Mouse (Mus musculus): ENCODE results near the gene Ptgdr2. TPM values are rescaled to one million over a fixed set of nuclear protein-coding genes. Genes with fewer than 3 reads are reported as not detected.
A peak's percentile ranks its signal among the peaks of the same experiment; 100 is the strongest.

Ptgdr2 gene
- polyA plus RNA-seq, 1 experiment from 2014 or later = 0.12 TPM

GRCm38 (mm10) chr19:10959085-10959977 lies 22.4 kb downstream of the Ptgdr2 start:
- Histone ChIP-seq H3K4me3 (no peak overlapping the region), H3K27me3 (replicated peaks) (no peaks in the 10 kb centered on the region), H3K9ac (no peak overlapping the region), H3K36me3 (replicated peaks) (no peaks in the 10 kb centered on the region), H3K27ac (no peak overlapping the region), H3K4me2 (no peak overlapping the region), H3K9me3 (no peaks in the 10 kb centered on the region), H3K4me1 (no peaks in the 10 kb centered on the region)
- 32% methylated on average over 11 of the region's 11 CpGs for WGBS
- peak; percentile 81 for ATAC-seq (replicated peaks)

- Histone ChIP-seq H3K9ac (no peak overlapping the region), H3K4me2 (no peak overlapping the region), H3K36me3 (replicated peaks) (no peaks in the 10 kb centered on the region), H3K9me3 (no peaks in the 10 kb centered on the region), H3K27me3 (replicated peaks) (no peaks in the 10 kb centered on the region), H3K4me1 (no peaks in the 10 kb centered on the region), H3K27ac (no peak overlapping the region), H3K4me3 (no peak overlapping the region)
- 35% methylated on average over 12 of the region's 12 CpGs for WGBS
- peak; percentile 69 for ATAC-seq (replicated peaks)
Observed at GRCm38 (mm10) chr19:10959978-10960346, 23.0 kb downstream of the Ptgdr2 start.

DNA sequence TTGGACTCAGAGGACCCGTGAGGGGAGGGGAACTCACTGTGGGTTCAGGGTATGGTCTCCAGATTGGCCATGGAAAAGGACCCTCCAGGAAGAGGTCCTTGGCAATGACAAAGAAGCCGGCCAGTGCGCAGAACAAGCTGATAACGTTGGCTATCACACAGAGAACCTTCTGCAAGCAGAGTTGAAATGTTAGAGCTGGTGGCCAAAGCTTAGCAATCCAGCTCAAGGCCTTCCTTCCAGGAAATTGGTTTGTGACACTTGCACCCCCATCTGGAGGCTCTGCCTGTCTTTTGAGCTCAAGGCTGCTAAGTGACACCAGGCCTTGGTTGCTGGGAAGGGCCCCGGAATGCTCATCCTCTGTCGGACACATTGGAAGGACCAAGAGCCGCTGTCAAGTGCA lies 28.8 kb downstream of the Ptgdr2 start:
- Histone ChIP-seq H3K36me3 (replicated peaks) (no peaks in the 10 kb centered on the region), H3K9ac (no peak overlapping the region), H3K27ac (no peak overlapping the region), H3K4me3 (no peak overlapping the region), H3K9me3 (no peaks in the 10 kb centered on the region), H3K4me1 (no peaks in the 10 kb centered on the region), H3K27me3 (replicated peaks) (no peaks in the 10 kb centered on the region), H3K4me2 (no peak overlapping the region)
- no peak for ATAC-seq (replicated peaks)
- WGBS = 89% methylated on average over 7 of the region's 7 CpGs

- H3K4me2 ChIP-seq = no peak overlapping the region
- no peaks in the 10 kb centered on the region for H3K27me3 ChIP-seq (replicated peaks)
- no peak for ATAC-seq (replicated peaks)
- no peaks in the 10 kb centered on the region for H3K36me3 ChIP-seq (replicated peaks)
- no peak overlapping the region for H3K4me3 ChIP-seq
- H3K4me1 ChIP-seq = no peaks in the 10 kb centered on the region
- no peaks in the 10 kb centered on the region for H3K9me3 ChIP-seq
- WGBS = 91% methylated on average over 7 of the region's 7 CpGs
- H3K9ac ChIP-seq = no peak overlapping the region
- H3K27ac ChIP-seq = no peak overlapping the region
Observed at GRCm38 (mm10) chr19:10968578-10968977, 31.6 kb downstream of the Ptgdr2 start.

DNA sequence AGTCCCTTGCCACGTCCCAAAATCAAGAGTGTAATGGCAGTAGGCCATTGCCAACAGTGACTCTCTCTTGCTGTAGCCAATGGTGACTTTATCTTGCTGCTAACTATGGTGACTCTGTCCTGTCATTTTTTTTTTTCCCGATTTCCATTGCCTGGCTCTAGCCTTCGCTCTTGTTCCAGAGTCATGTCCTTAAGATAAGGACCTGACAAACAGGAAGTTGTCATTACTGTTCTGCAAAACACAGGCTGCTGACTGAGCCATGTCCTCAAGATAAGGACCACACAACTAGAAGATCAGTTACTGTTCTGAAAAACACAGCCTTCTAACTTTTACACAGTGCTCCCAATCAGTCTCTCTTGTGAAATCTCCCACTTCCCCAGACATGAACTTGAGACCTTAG lies 33.5 kb downstream of the Ptgdr2 start:
- Histone ChIP-seq H3K27me3 (replicated peaks) (no peaks in the 10 kb centered on the region), H3K9ac (no peak overlapping the region), H3K9me3 (no peaks in the 10 kb centered on the region), H3K4me2 (no peak overlapping the region), H3K4me3 (no peak overlapping the region), H3K36me3 (replicated peaks) (no peaks in the 10 kb centered on the region), H3K27ac (no peak overlapping the region), H3K4me1 (no peaks in the 10 kb centered on the region)
- 74% methylated on average over 3 of the region's 3 CpGs for WGBS
- no peak for ATAC-seq (replicated peaks)

GRCm38 (mm10) chr19:10972660-10973059 lies 35.7 kb downstream of the Ptgdr2 start:
- 16% methylated on average over 3 of the region's 3 CpGs for WGBS
- ATAC-seq (replicated peaks) = no peak
- H3K4me1 ChIP-seq = no peaks in the 10 kb centered on the region
- no peaks in the 10 kb centered on the region for H3K27me3 ChIP-seq (replicated peaks)
- H3K4me3 ChIP-seq = no peak overlapping the region
- no peak overlapping the region for H3K9ac ChIP-seq
- no peak overlapping the region for H3K4me2 ChIP-seq
- no peak overlapping the region for H3K27ac ChIP-seq
- no peaks in the 10 kb centered on the region for H3K9me3 ChIP-seq
- H3K36me3 ChIP-seq (replicated peaks) = no peaks in the 10 kb centered on the region

GRCm38 (mm10) chr19:10973187-10973586 lies 36.2 kb downstream of the Ptgdr2 start:
- Histone ChIP-seq H3K4me1 (no peaks in the 10 kb centered on the region), H3K27me3 (replicated peaks) (no peaks in the 10 kb centered on the region), H3K4me2 (no peak overlapping the region), H3K9me3 (no peaks in the 10 kb centered on the region), H3K36me3 (replicated peaks) (no peaks in the 10 kb centered on the region), H3K9ac (no peak overlapping the region), H3K27ac (no peak overlapping the region), H3K4me3 (no peak overlapping the region)
- 63% methylated on average over 2 of the region's 2 CpGs for WGBS
- ATAC-seq (replicated peaks) = no peak

GRCm38 (mm10) chr19:10974238-10974865 lies 37.4 kb downstream of the Ptgdr2 start, which contains the start of gene Ms4a10:
Gene Ms4a10, minus strand, starts transcription at chr19:10974670.
- ATAC-seq (replicated peaks) = no peak

DNA sequence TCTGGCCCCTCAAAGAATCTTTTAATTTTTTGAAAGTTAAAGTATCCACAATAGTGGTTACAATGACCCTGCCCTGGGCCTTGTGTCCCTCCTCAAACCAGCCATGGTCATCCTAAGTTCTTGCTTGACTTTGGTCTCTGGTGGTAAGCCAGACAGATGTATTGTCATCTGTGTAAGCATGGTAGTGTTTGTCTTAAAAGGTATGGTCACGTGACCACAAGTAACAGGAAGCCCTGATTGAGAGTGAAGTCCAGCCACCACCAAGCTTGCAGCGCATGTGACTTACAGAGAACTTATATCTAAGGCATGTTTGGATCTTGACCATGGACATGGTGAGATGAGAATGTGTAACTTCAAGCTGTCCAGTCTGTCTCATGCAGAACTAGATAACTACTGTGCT lies 38.2 kb downstream of the Ptgdr2 start:
- Histone ChIP-seq H3K4me2 (no peak overlapping the region), H3K27ac (no peak overlapping the region), H3K4me3 (no peak overlapping the region), H3K4me1 (0 out of 2 replicates have a peak, but pooled peaks cover 6% of the 10 kb centered on the region), H3K36me3 (replicated peaks) (no peaks in the 10 kb centered on the region), H3K27me3 (replicated peaks) (no peaks in the 10 kb centered on the region), H3K9me3 (no peaks in the 10 kb centered on the region), H3K9ac (no peak overlapping the region)
- WGBS = 82% methylated on average over 2 of the region's 2 CpGs
- ATAC-seq (replicated peaks) = no peak

More at GRCm38 (mm10) chr19:10974238-10974865, 37.4 kb downstream of the Ptgdr2 start, which contains the start of gene Ms4a10:
- Histone ChIP-seq H3K9me3 (no peaks in the 10 kb centered on the region), H3K36me3 (replicated peaks) (no peaks in the 10 kb centered on the region), H3K4me2 (no peak within 1 kb of the TSS), H3K27me3 (replicated peaks) (no peaks in the 10 kb centered on the region), H3K4me1 (0 out of 2 replicates have a peak, but pooled peaks cover 2% of the 10 kb centered on the region), H3K4me3 (no peak within 1 kb of the TSS), H3K9ac (no peak within 1 kb of the TSS), H3K27ac (no peak within 1 kb of the TSS)
- WGBS = 66% methylated on average over 4 of the region's 4 CpGs

- no peak for ATAC-seq (replicated peaks)
- Histone ChIP-seq H3K4me2 (no peak overlapping the region), H3K4me3 (no peak overlapping the region), H3K9ac (no peak overlapping the region), H3K27ac (no peak overlapping the region), H3K36me3 (replicated peaks) (no peaks in the 10 kb centered on the region), H3K27me3 (replicated peaks) (no peaks in the 10 kb centered on the region), H3K9me3 (no peaks in the 10 kb centered on the region), H3K4me1 (0 out of 2 replicates have a peak, but pooled peaks cover 6% of the 10 kb centered on the region)
- WGBS = 57% methylated on average over 4 of the region's 4 CpGs
Observed at GRCm38 (mm10) chr19:10976318-10976717, 39.4 kb downstream of the Ptgdr2 start.

DNA sequence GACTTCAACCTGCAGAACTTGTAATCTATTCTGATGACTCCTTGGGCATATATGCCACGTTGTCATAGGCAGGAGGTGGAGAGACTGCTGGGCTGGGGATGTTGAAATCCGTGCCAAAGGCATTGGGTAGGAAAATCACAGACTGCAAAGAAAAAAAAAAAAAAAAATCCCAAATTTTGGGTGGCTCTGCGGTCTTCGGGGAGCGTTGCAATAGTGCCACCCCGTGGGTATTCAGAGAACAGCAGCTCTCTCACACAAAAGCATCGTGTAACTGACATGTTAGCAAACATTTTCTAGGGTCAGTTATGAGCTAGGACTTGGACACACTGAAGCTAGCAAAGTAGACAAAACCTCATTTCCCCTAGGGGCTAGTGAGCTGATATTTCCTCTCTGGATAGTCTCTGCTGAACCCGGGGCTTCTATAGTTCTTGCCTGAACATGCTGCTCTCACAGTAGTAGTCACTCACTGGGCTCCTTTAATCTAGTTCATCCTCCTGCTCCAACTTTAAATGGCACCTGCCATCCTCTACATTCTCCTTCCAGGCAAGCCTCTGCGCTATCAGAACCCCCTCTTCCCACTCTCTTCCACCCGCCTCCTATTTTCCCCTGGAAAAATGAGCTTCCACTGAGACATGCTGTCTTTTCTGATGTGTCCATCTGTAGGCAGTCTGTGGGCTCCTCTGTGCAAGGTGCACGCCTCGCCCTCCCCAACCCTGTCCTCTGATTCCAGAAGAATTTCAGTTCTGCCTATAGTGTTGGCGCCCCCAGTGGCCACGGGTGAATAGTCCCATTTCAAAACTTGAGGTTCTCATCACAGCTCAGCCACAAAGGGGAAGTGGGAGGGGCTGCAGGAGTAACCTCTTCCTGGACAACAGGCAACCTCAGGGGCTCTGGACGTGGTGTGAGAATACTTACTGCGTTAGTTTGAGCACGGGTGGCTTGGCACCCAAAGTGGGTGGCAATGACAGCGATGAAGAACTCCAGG lies 42.5 kb downstream of the Ptgdr2 start:
- Histone ChIP-seq H3K27me3 (replicated peaks) (no peaks in the 10 kb centered on the region), H3K9ac (no peak overlapping the region)
- WGBS = 12% methylated on average over 18 of the region's 18 CpGs

More for the DNA sequence above, 42.5 kb downstream of the Ptgdr2 start:
- H3K9me3 ChIP-seq = no peaks in the 10 kb centered on the region
- H3K4me2 ChIP-seq = peak overlapping the region; percentile 17
- H3K4me1 ChIP-seq = 0 out of 2 replicates have a peak, but pooled peaks cover 6% of the 10 kb centered on the region
- H3K27ac ChIP-seq = no peak overlapping the region
- peak; percentile 64 for ATAC-seq (replicated peaks)
- no peak overlapping the region for H3K4me3 ChIP-seq
- H3K36me3 ChIP-seq (replicated peaks) = no peaks in the 10 kb centered on the region
